Comparison of ENCODE assay signal across 10 mouse cellular contexts in the genomic region with DNA sequence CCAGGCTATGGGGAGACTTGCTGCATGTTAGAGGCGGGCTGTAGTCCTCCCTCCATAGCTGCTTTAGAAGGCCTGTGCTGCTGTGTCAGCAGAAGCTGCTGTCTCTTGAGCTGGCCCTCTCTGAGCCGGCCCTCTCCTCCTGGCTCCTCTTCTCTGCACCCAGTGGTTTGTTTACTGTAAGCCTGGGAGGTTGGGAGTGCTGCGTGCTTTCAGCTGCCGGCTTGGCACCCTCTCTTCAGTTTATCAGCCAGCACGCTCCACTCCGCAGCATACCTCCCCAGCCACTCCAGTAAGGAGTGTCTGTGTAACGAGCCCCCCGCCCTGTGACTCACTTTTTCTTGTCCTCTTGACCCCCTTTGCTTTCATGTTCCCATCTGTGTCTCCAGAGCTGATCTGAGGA. TPM values are rescaled to one million over a fixed set of nuclear protein-coding genes. Genes with fewer than 3 reads are reported as not detected.
DNase-seq lines count a peak whose midpoint lies in the region; ATAC-seq lines count a peak whose summit lies in the region.
"Had no signal": no experiment of that assay in that cellular context is flagged by ENCODE, and none has a peak within 500 bp of the region (broad histone marks: within the 10 kb centered on the region; RNA-seq: fewer than 3 reads in every experiment).

No protein-coding gene starts in this region.

- no peak for ATAC-seq in hindbrain, embryonic 11.5 days (ENCODE audit: low FRiP score)

- H3K9me3 ChIP-seq in hindbrain, embryonic 11.5 days (ENCODE audit: control insufficient read depth, low read length): no peaks in the 10 kb centered on the region

- no peak overlapping the region for H3K4me3 ChIP-seq in hindbrain, embryonic 11.5 days (ENCODE audit: low read depth, low read length)
- H3K4me3 ChIP-seq: megakaryocyte, embryonic 14.5 days had no signal

- H3K27ac ChIP-seq in hindbrain, embryonic 11.5 days (ENCODE audit: low read depth, low read length): no peak overlapping the region

- no peak overlapping the region for H3K4me2 ChIP-seq in hindbrain, embryonic 11.5 days (replicated peaks; ENCODE audit: low read depth, low read length)

- peak; percentile 13 for DNase-seq in kidney, adult 9 months
- DNase-seq in kidney, postnatal 36 days: no peak
- peak; percentile 43 for DNase-seq in gastrocnemius, postnatal 10 days
- peak; percentile 47 for DNase-seq in kidney, postnatal 14 days
- DNase-seq in skeletal muscle tissue, adult 2 months (ENCODE audit: low read depth, low spot score): peak; percentile 63
- DNase-seq in hindbrain, embryonic 11.5 days (ENCODE audit: low spot score): no peak
- DNase-seq in frontal cortex, postnatal 10 days (ENCODE audit: low spot score in 2 of 2): no peak
- DNase-seq in right cerebral cortex, postnatal 14 days: no peak

- WGBS in hindbrain, embryonic 11.5 days: 54% methylated on average over 8 of the region's 8 CpGs

- H3K4me1 ChIP-seq in hindbrain, embryonic 11.5 days (replicated peaks; ENCODE audit: control insufficient read depth, insufficient read depth, low read length): no peaks in the 10 kb centered on the region

- no peak overlapping the region for H3K9ac ChIP-seq in hindbrain, embryonic 11.5 days (ENCODE audit: low read depth, low read length)

- H3K36me3 ChIP-seq in hindbrain, embryonic 11.5 days (ENCODE audit: control insufficient read depth, insufficient read depth, low read length): 0 out of 2 replicates have a peak, but pooled peaks cover 4% of the 10 kb centered on the region

- H3K27me3 ChIP-seq in hindbrain, embryonic 11.5 days (ENCODE audit: control insufficient read depth, insufficient read depth, low read length): no peaks in the 10 kb centered on the region
- H3K27me3 ChIP-seq: CH12.LX; megakaryocyte, embryonic 14.5 days had no signal

RNA-seq across cellular contexts. Expression of a gene that starts 12.9 kb away (rescaled TPM):
- total RNA-seq in gastrocnemius, postnatal 10 days (2021): 10 to 100 TPM in 1 of 2 experiments, 1 to 10 TPM in 1; 9.2 to 11.6 TPM
- polyA plus RNA-seq in hindbrain, embryonic 11.5 days (2014; fragmentation: Nextera tagmentation; extraction: Ambion mirVana): 5.8 and 5.9 TPM in 2 replicates

RNA-seq across cellular contexts. Expression of a gene that starts 21.3 kb away (rescaled TPM):
- under 1 TPM; 0.23 to 0.25 TPM for total RNA-seq in gastrocnemius, postnatal 10 days (2021)
- polyA plus RNA-seq in hindbrain, embryonic 11.5 days (2014; fragmentation: Nextera tagmentation; extraction: Ambion mirVana): not detected in 2 replicates

RNA-seq across cellular contexts. Expression of a gene that starts 25.5 kb away (rescaled TPM):
- total RNA-seq in gastrocnemius, postnatal 10 days (2021): 10 to 100 TPM; 10.7 to 11.7 TPM
- 50.9 and 51.6 TPM in 2 replicates for polyA plus RNA-seq in hindbrain, embryonic 11.5 days (2014; fragmentation: Nextera tagmentation; extraction: Ambion mirVana)

RNA-seq across cellular contexts. Expression of a gene that starts 30.2 kb away (rescaled TPM):
- total RNA-seq in gastrocnemius, postnatal 10 days (2021): 10 to 100 TPM; 10.7 to 12.2 TPM
- polyA plus RNA-seq in hindbrain, embryonic 11.5 days (2014; fragmentation: Nextera tagmentation; extraction: Ambion mirVana): 57.1 and 57.3 TPM in 2 replicates

RNA-seq across cellular contexts. Expression of a gene that starts 38.4 kb away (rescaled TPM):
- 1 to 10 TPM; 2.8 to 4.0 TPM for total RNA-seq in gastrocnemius, postnatal 10 days (2021)
- 54.3 and 54.8 TPM in 2 replicates for polyA plus RNA-seq in hindbrain, embryonic 11.5 days (2014; fragmentation: Nextera tagmentation; extraction: Ambion mirVana)

Comparison
In these comparisons a context has a peak if more than half of its experiments do, and no peak if none do; other contexts are left out.
1. DNase-seq: peak in kidney, adult 9 months (single experiment), gastrocnemius, postnatal 10 days (single experiment), kidney, postnatal 14 days (single experiment) and skeletal muscle tissue, adult 2 months (single experiment); none in kidney, postnatal 36 days (0 of 2), hindbrain, embryonic 11.5 days (single experiment), frontal cortex, postnatal 10 days (0 of 2) and right cerebral cortex, postnatal 14 days (single experiment).